Mouse (Mus musculus) A20 (cell line): ENCODE results near the gene Olfr697.
"Not testable (repeated sequence)": the region's sequence is repeated elsewhere in the genome, so short reads cannot be mapped to it uniquely, and the experiment has no call there.

Source experiments
- DNase-seq: peaks from one replicate; pipeline ENCODE4 v3.0.0-alpha.2; 2011; ENCODE audit warnings: low read depth, low spot score

The Olfr697 gene

GRCm38 (mm10) chr7:106742343-106742742 is at the start of gene Olfr697:
Gene Olfr697, minus strand, starts transcription at chr7:106742443.
- no peak for DNase-seq

GRCm38 (mm10) chr7:106788330-106788729 is 46.1 kb upstream of the Olfr697 start:
- no peak for DNase-seq

GRCm38 (mm10) chr7:106761008-106761407 is 18.8 kb upstream of the Olfr697 start:
- not testable (repeated sequence) for DNase-seq

GRCm38 (mm10) chr7:106758800-106759199 is 16.6 kb upstream of the Olfr697 start:
- no peak for DNase-seq

- no peak for DNase-seq
These were observed 13.1 kb upstream of the Olfr697 start, which contains the start of gene Olfr698 for GRCm38 (mm10) chr7:106755297-106755696. Gene Olfr698, minus strand, starts transcription at chr7:106755397.

- no peak for DNase-seq
These were observed 3.6 kb upstream of the Olfr697 start for GRCm38 (mm10) chr7:106745811-106746210.

GRCm38 (mm10) chr7:106737028-106737427 is 5.2 kb downstream of the Olfr697 start:
- DNase-seq = no peak

- DNase-seq = no peak
These were observed 8.5 kb downstream of the Olfr697 start for GRCm38 (mm10) chr7:106733717-106734116.

GRCm38 (mm10) chr7:106725654-106726053 is 16.6 kb downstream of the Olfr697 start:
- not testable (repeated sequence) for DNase-seq

GRCm38 (mm10) chr7:106716296-106716695 is 25.9 kb downstream of the Olfr697 start, which contains the start of gene Olfr695:
Gene Olfr695, minus strand, starts transcription at chr7:106716396.
- DNase-seq = no peak

- DNase-seq = no peak
These were observed 30.8 kb downstream of the Olfr697 start for GRCm38 (mm10) chr7:106711463-106711862.

GRCm38 (mm10) chr7:106707705-106708104 is 34.5 kb downstream of the Olfr697 start:
- DNase-seq = not testable (repeated sequence)

- no peak for DNase-seq
These were observed 45.4 kb downstream of the Olfr697 start for GRCm38 (mm10) chr7:106696891-106697290.

- DNase-seq = no peak
These were observed 49.3 kb downstream of the Olfr697 start for GRCm38 (mm10) chr7:106692976-106693375.

- no peak for DNase-seq
These were observed 50.5 kb downstream of the Olfr697 start, which contains the start of gene Olfr694 for GRCm38 (mm10) chr7:106691714-106692113. Gene Olfr694, minus strand, starts transcription at chr7:106691814.
